3 mouse cellular contexts compared by ENCODE assay signal in genomic region chr15:97854551-97854950, GRCm38 (mm10).
"Had no signal": no experiment of that assay in that cellular context is flagged by ENCODE, and none has a peak within 500 bp of the region (broad histone marks: within the 10 kb centered on the region; RNA-seq: fewer than 3 reads in every experiment).

No protein-coding gene starts in this region.

- DNase-seq: kidney, postnatal 10 days; lung, postnatal 10 days; lung, postnatal 4 days had no signal
